Mouse (Mus musculus) testis, postnatal 14 days (tissue): ENCODE measurements around the gene Lamtor4.

Experiments used
- DNase-seq: peaks from one replicate; pipeline ENCODE4 v3.0.0; 2021; ENCODE audit warnings: low spot score

Lamtor4 gene

GRCm38 (mm10) chr5:138260834-138261233 lies 5.6 kb downstream of the Lamtor4 start:
- DNase-seq = no peak

GRCm38 (mm10) chr5:138262001-138262400 lies 6.7 kb downstream of the Lamtor4 start:
- no peak for DNase-seq

GRCm38 (mm10) chr5:138262582-138263240 lies 7.4 kb downstream of the Lamtor4 start:
- DNase-seq = no peak

- DNase-seq = peak; percentile 90
These were observed 8.3 kb downstream of the Lamtor4 start, which contains the start of gene BC037034 for GRCm38 (mm10) chr5:138263260-138264206. TSS of gene BC037034 (minus strand) at chr5:138264033.

GRCm38 (mm10) chr5:138264207-138264578 lies 8.9 kb downstream of the Lamtor4 start:
- no peak for DNase-seq

GRCm38 (mm10) chr5:138265712-138266111 lies 10.4 kb downstream of the Lamtor4 start:
- no peak for DNase-seq

GRCm38 (mm10) chr5:138267114-138267513 lies 11.8 kb downstream of the Lamtor4 start:
- no peak for DNase-seq

- no peak for DNase-seq
These were observed 13.7 kb downstream of the Lamtor4 start for GRCm38 (mm10) chr5:138268980-138269379.

GRCm38 (mm10) chr5:138271232-138271631 lies 15.9 kb downstream of the Lamtor4 start:
- no peak for DNase-seq

GRCm38 (mm10) chr5:138272409-138272923 lies 17.2 kb downstream of the Lamtor4 start, which contains the start of gene Gal3st4:
TSS of gene Gal3st4 (minus strand) at chr5:138272840.
- DNase-seq = peak; percentile 14

- DNase-seq = no peak
These were observed 18.9 kb downstream of the Lamtor4 start for GRCm38 (mm10) chr5:138274186-138274585.

- DNase-seq = peak; percentile 27
These were observed 20.2 kb downstream of the Lamtor4 start for GRCm38 (mm10) chr5:138275216-138276050.

GRCm38 (mm10) chr5:138277994-138278393 lies 22.7 kb downstream of the Lamtor4 start:
- DNase-seq = no peak

GRCm38 (mm10) chr5:138279585-138280424 lies 24.5 kb downstream of the Lamtor4 start, which contains the start of the genes Gm43720, Gpc2 and Stag3:
TSS of gene Gm43720 (minus strand) at chr5:138279958.
TSS of gene Gpc2 (minus strand) at chr5:138280005.
TSS of gene Stag3 (plus strand) at chr5:138280240.
- peak; percentile 97 for DNase-seq

GRCm38 (mm10) chr5:138280425-138280768 lies 25.1 kb downstream of the Lamtor4 start:
- no peak for DNase-seq

- DNase-seq = peak; percentile 31
These were observed 25.5 kb downstream of the Lamtor4 start for GRCm38 (mm10) chr5:138280829-138281228.

GRCm38 (mm10) chr5:138281798-138282197 lies 26.5 kb downstream of the Lamtor4 start:
- DNase-seq = no peak

- no peak for DNase-seq
These were observed 28.3 kb downstream of the Lamtor4 start for GRCm38 (mm10) chr5:138283540-138283939.

GRCm38 (mm10) chr5:138287861-138288260 lies 32.6 kb downstream of the Lamtor4 start:
- DNase-seq = no peak

GRCm38 (mm10) chr5:138291638-138292037 lies 36.4 kb downstream of the Lamtor4 start:
- no peak for DNase-seq

- DNase-seq = no peak
These were observed 38.9 kb downstream of the Lamtor4 start for GRCm38 (mm10) chr5:138294158-138294557.
